Mouse (Mus musculus): ENCODE measurements around the gene Epb41. TPM values are rescaled to one million over a fixed set of nuclear protein-coding genes. Genes with fewer than 3 reads are reported as not detected.

Gene Epb41
- total and polyA plus RNA-seq, 3 experiments: 129 to 560 (median 152) TPM

DNA sequence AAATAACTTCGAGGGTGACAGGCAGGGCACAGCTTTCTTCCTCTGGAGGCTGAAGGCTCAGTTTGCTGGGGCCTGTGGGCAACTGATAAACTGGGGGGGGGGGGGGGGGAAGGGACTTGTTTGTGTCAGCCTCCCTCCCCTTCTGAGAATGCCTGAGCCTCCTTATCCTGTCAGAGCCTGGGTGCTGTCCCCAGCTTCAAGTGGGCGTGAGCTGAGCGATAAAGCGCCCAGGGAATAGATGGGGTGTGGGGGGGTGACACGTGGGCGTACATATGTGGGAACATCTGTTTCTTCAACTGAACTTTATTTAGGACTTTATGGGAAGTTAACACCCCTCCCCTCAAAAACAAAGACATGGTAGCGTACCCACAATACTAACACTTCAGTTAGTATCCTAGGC, 2.3 kb upstream of the Epb41 start:
- TF ChIP-seq GATA1 (IDR thresholded peaks at IDR 0.05; ENCODE audit: borderline replicate concordance, low read length): no peak
- no peak for TF ChIP-seq POLR2AphosphoS5 (IDR thresholded peaks at IDR 0.05; ENCODE audit: insufficient replicate concordance, low read depth, low read length)
- TF ChIP-seq TAL1 (conservative IDR thresholded peaks at IDR 0.05; ENCODE audit: low read depth, low read length): peak; percentile 80
- no peak for TF ChIP-seq CTCF (IDR thresholded peaks at IDR 0.05; ENCODE audit: low read depth, low read length)
- Histone ChIP-seq H3K4me3 (ENCODE audit: low read depth, low read length) (peak overlapping the region; percentile 66; the same call in 1 of the 2 replicates), H3K4me1 (ENCODE audit: insufficient read depth, low read depth, low read length) (peaks cover 61% of the 10 kb centered on the region), H3K27me3 (ENCODE audit: insufficient read depth, low read length) (no peaks in the 10 kb centered on the region), H3K9me3 (replicated peaks) (no peaks in the 10 kb centered on the region), H3K36me3 (replicated peaks) (peaks cover 12% of the 10 kb centered on the region)
- ATAC-seq (ENCODE audit: extremely low read depth, insufficient number of reproducible peaks, low FRiP score, poor library complexity, severe bottlenecking) (peak; percentile 54), DNase-seq (ENCODE audit: low spot score) (peak; percentile 82)

DNA sequence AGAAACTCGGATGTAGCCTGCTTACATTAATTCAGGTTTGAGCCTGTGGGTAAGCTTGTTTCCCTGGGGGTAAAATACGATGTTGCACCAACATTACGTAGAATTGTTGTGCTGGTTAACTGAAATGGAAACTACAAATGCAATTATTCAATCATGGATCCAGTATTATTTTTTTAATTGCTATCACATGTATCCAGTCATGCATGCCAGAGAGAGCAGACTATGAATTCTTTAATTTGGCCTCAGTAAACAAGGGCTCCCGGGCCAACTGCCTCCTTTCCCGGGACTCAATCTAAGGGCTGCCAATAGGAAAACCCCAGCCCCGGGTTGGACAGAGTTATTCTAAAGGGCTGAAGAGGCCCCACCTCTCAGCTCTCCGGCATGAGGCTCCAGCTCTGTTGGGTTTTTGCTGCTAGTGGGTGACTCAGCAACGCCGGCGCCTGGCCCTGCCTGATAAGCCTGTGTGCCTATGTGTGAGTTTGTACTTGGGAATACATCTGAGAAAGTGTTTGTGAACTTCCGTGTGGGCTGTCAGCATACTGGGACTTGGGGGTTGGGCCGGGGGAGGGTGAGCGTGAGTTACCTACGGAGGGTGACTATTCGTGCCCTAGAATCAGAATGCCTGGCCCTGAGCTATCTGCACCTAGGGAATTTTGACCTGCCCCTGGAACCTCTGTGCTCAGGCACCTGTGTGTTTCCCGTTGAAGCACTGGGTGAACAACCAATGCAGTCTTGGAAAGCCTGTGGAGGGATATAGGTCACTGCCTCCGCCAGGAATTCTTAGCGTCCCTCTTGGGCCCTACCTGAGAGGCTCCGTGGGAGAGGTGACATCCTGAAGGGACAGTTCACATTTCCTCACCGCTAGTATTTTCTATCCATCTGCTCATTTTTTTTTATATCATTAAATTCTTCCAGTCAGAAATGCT, 1.6 kb upstream of the Epb41 start:
- Histone ChIP-seq H3K4me1 (ENCODE audit: insufficient read depth, low read depth, low read length) (peaks cover 68% of the 10 kb centered on the region), H3K27me3 (ENCODE audit: insufficient read depth, low read length) (no peaks in the 10 kb centered on the region), H3K4me3 (ENCODE audit: low read depth, low read length) (peak overlapping the region; percentile 66), H3K9me3 (replicated peaks) (no peaks in the 10 kb centered on the region), H3K36me3 (replicated peaks) (peaks cover 19% of the 10 kb centered on the region)
- peak; percentile 56 for ATAC-seq (ENCODE audit: extremely low read depth, insufficient number of reproducible peaks, low FRiP score, poor library complexity, severe bottlenecking)
- TF ChIP-seq GATA2 (IDR thresholded peaks at IDR 0.05; ENCODE audit: borderline replicate concordance, low read depth, low read length) (no peak), CTCF (IDR thresholded peaks at IDR 0.05; ENCODE audit: low read depth, low read length) (no peak), GATA1 (IDR thresholded peaks at IDR 0.05; ENCODE audit: borderline replicate concordance, low read length) (no peak), TAL1 (conservative IDR thresholded peaks at IDR 0.05; ENCODE audit: low read depth, low read length) (peak; percentile 90), POLR2AphosphoS5 (IDR thresholded peaks at IDR 0.05; ENCODE audit: insufficient replicate concordance, low read depth, low read length) (no peak)
- DNase-seq (ENCODE audit: low spot score): peak; percentile 69

DNA sequence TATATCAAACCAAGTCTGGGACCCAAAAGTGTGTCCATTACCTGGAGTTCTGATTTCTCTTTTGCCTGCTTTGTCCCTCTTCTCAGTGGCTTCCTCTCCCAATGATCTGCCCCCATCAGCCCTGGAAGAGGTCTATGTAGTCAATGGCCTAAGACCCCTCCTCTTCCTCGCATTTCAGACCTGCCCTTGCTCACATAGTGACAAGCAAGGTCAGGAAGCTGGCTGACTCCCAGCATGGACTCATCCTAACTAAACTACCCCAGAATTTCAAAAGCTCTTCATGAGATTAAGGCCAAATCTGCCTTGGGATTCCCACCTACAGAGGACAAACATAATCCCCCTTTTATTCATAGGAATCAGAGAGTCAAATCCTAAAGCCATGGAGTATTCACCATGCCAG, 675 bp upstream of the Epb41 start:
- ATAC-seq (ENCODE audit: extremely low read depth, insufficient number of reproducible peaks, low FRiP score, poor library complexity, severe bottlenecking): no peak
- no peaks in the 10 kb centered on the region for H3K27me3 ChIP-seq (ENCODE audit: insufficient read depth, low read length)
- peaks cover 29% of the 10 kb centered on the region for H3K36me3 ChIP-seq (replicated peaks)
- no peak for DNase-seq (ENCODE audit: low spot score)
- no peak for TF ChIP-seq GATA2 (IDR thresholded peaks at IDR 0.05; ENCODE audit: borderline replicate concordance, low read depth, low read length)
- no peak for TF ChIP-seq CTCF (IDR thresholded peaks at IDR 0.05; ENCODE audit: low read depth, low read length)
- no peak for TF ChIP-seq GATA1 (IDR thresholded peaks at IDR 0.05; ENCODE audit: borderline replicate concordance, low read length)
- TF ChIP-seq TAL1 (conservative IDR thresholded peaks at IDR 0.05; ENCODE audit: low read depth, low read length): no peak
- no peak for TF ChIP-seq POLR2AphosphoS5 (IDR thresholded peaks at IDR 0.05; ENCODE audit: insufficient replicate concordance, low read depth, low read length)
- peak overlapping the region; percentile 55; the same call in 1 of the 2 replicates for H3K4me3 ChIP-seq (ENCODE audit: low read depth, low read length)
- peaks cover 77% of the 10 kb centered on the region for H3K4me1 ChIP-seq (ENCODE audit: insufficient read depth, low read depth, low read length)
- no peaks in the 10 kb centered on the region for H3K9me3 ChIP-seq (replicated peaks)

DNA sequence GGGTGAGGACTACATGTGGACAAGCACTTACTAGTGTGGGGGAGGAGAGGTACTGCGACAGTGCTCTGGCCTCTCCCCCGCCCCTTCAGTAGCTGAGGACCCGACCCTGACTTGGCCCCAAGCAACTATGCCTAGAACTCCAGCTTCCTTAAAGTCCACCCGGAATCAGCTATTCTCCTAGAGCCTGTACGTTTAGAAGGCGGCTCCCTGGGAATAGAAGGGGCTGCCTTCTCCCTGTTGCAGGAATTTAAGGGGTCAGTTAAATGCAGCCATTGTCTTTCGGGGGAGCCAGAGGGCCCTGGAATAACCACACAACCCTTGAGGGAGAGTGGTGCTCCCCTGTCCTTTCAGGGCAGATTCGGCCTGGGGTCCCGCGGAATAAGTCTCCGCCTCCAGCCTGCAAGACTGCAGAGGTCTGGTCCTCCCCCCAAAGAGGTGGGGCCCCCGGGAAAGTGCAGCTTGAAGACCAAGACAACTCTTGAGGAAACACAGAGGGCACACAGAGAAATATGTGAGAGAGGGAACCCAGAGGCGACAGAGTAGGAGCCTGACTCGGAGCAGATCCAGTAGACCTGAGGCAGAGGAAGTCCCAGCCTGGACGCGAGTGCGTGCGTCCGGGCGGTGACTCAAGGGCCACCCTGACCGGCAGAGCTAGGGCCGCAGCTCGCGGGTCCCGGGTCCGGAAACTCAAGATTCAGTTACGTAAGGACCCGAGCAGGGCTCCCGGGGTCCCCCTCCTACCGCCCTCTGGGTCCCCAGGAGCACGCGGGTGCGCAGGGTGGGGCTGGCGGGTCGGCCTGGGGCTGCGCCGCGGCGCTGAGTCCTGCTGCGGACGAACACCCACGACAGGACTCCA, 816 bp downstream of the Epb41 start, which contains the start of gene Gm10300:
Gm10300 (plus strand) TSS at position 621 of the 856 bp plus-strand sequence.
- H3K4me1 ChIP-seq (ENCODE audit: insufficient read depth, low read depth, low read length): peaks cover 80% of the 10 kb centered on the region

DNA sequence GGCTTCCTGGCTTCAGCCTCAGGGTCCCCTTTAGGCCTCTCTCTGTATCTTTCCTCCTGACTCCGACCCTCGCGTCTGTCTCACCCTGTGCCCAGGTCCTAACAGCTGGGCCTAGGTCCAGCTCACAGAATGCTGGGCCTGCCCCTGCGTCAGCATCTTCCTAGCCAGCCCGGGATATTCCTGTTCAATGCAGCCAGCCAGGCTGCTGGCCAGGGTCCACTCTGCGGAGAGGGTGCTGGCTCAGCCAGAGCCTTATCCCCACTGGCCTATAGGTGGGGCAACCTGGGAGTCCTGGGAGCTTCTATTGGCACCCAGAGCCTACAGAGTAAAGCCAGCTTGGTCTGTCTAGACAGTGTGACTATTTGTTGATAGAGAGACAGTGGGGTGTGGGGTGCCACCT, 2.2 kb downstream of the Epb41 start:
- Histone ChIP-seq H3K36me3 (replicated peaks) (peaks cover 55% of the 10 kb centered on the region), H3K27me3 (ENCODE audit: insufficient read depth, low read length) (no peaks in the 10 kb centered on the region), H3K4me3 (ENCODE audit: low read depth, low read length) (peak overlapping the region; percentile 93), H3K9me3 (replicated peaks) (no peaks in the 10 kb centered on the region), H3K4me1 (ENCODE audit: insufficient read depth, low read depth, low read length) (peaks cover 76% of the 10 kb centered on the region)
- no peak for DNase-seq (ENCODE audit: low spot score)
- no peak for ATAC-seq (ENCODE audit: extremely low read depth, insufficient number of reproducible peaks, low FRiP score, poor library complexity, severe bottlenecking)
- no peak for TF ChIP-seq CTCF (IDR thresholded peaks at IDR 0.05; ENCODE audit: low read depth, low read length)
- no peak for TF ChIP-seq GATA1 (IDR thresholded peaks at IDR 0.05; ENCODE audit: borderline replicate concordance, low read length)
- TF ChIP-seq POLR2AphosphoS5 (IDR thresholded peaks at IDR 0.05; ENCODE audit: insufficient replicate concordance, low read depth, low read length): no peak
- no peak for TF ChIP-seq TAL1 (conservative IDR thresholded peaks at IDR 0.05; ENCODE audit: low read depth, low read length)
- TF ChIP-seq GATA2 (IDR thresholded peaks at IDR 0.05; ENCODE audit: borderline replicate concordance, low read depth, low read length): no peak

More for the DNA sequence above, 816 bp downstream of the Epb41 start, which contains the start of gene Gm10300:
- Histone ChIP-seq H3K27me3 (ENCODE audit: insufficient read depth, low read length) (no peaks in the 10 kb centered on the region), H3K36me3 (replicated peaks) (peaks cover 44% of the 10 kb centered on the region), H3K9me3 (replicated peaks) (no peaks in the 10 kb centered on the region), H3K4me3 (ENCODE audit: low read depth, low read length) (peak within 1 kb of the TSS; percentile 93)
- DNase-seq (ENCODE audit: low spot score) (peak; percentile 48), ATAC-seq (ENCODE audit: extremely low read depth, insufficient number of reproducible peaks, low FRiP score, poor library complexity, severe bottlenecking) (no peak)
- TF ChIP-seq GATA2 (IDR thresholded peaks at IDR 0.05; ENCODE audit: borderline replicate concordance, low read depth, low read length): no peak
- no peak for TF ChIP-seq CTCF (IDR thresholded peaks at IDR 0.05; ENCODE audit: low read depth, low read length)
- TF ChIP-seq POLR2AphosphoS5 (IDR thresholded peaks at IDR 0.05; ENCODE audit: insufficient replicate concordance, low read depth, low read length): no peak
- no peak for TF ChIP-seq GATA1 (IDR thresholded peaks at IDR 0.05; ENCODE audit: borderline replicate concordance, low read length)
- no peak for TF ChIP-seq TAL1 (conservative IDR thresholded peaks at IDR 0.05; ENCODE audit: low read depth, low read length)
